17 mouse cellular contexts compared by ENCODE assay signal in genomic region chr7:90508124-90508523, GRCm38 (mm10). TPM values are rescaled to one million over a fixed set of nuclear protein-coding genes. Genes with fewer than 3 reads are reported as not detected.
DNase-seq lines count a peak whose midpoint lies in the region; ATAC-seq and TF ChIP-seq lines count a peak whose summit lies in the region.
"Had no signal": no experiment of that assay in that cellular context is flagged by ENCODE, and none has a peak within 500 bp of the region (broad histone marks: within the 10 kb centered on the region; RNA-seq: fewer than 3 reads in every experiment).

No protein-coding gene starts in this region.

- peak; percentile 36 for DNase-seq in forebrain, embryonic 14.5 days (ENCODE audit: low spot score)
- peak; percentile 27 for DNase-seq in kidney, postnatal 0 days (ENCODE audit: low spot score)
- peak; percentile 32 for DNase-seq in 3T3-L1 (ENCODE audit: low read depth, low spot score)
- peak; percentile 40 for DNase-seq in brain, embryonic 14.5 days (ENCODE audit: low read depth)
- DNase-seq in right cerebral cortex, adult 18-20 months = no peak
- no peak for DNase-seq in urinary bladder, postnatal 36 days (ENCODE audit: low spot score in 2 of 2)
- DNase-seq: gastrocnemius, postnatal 14 days; kidney, adult 8-10 months; thymus, postnatal 36 days had no signal

- H3K4me1 ChIP-seq in forebrain, embryonic 14.5 days (ENCODE audit: control insufficient read depth, insufficient read depth, low read length) = no peaks in the 10 kb centered on the region
- H3K4me1 ChIP-seq in forebrain, embryonic 16.5 days (replicated peaks; ENCODE audit: control insufficient read depth, insufficient read depth, low read length) = no peaks in the 10 kb centered on the region
- no peaks in the 10 kb centered on the region for H3K4me1 ChIP-seq in kidney, postnatal 0 days (replicated peaks; ENCODE audit: insufficient read depth, low read length)
- no peaks in the 10 kb centered on the region for H3K4me1 ChIP-seq in kidney, embryonic 15.5 days
- H3K4me1 ChIP-seq: forebrain, embryonic 15.5 days; heart, embryonic 13.5 days; limb, embryonic 13.5 days; lung, embryonic 15.5 days; neural tube, embryonic 15.5 days; stomach, embryonic 15.5 days had no signal

- H3K27me3 ChIP-seq in forebrain, embryonic 14.5 days (replicated peaks; ENCODE audit: control insufficient read depth, insufficient read depth, low read length) = no peaks in the 10 kb centered on the region
- H3K27me3 ChIP-seq in forebrain, embryonic 16.5 days (replicated peaks; ENCODE audit: control insufficient read depth, insufficient read depth, low read length) = no peaks in the 10 kb centered on the region
- no peaks in the 10 kb centered on the region for H3K27me3 ChIP-seq in kidney, postnatal 0 days (ENCODE audit: insufficient read depth, low read length)
- no peaks in the 10 kb centered on the region for H3K27me3 ChIP-seq in kidney, embryonic 15.5 days
- H3K27me3 ChIP-seq: forebrain, embryonic 15.5 days; heart, embryonic 13.5 days; limb, embryonic 13.5 days; lung, embryonic 15.5 days; neural tube, embryonic 15.5 days; stomach, embryonic 15.5 days had no signal

- TF ChIP-seq POLR2A in brain, embryonic 14.5 days (IDR thresholded peaks at IDR 0.05; ENCODE audit: borderline replicate concordance, extremely low read depth, insufficient read depth, insufficient read length, poor library complexity, severe bottlenecking) = no peak

- TF ChIP-seq CTCF in kidney, postnatal 0 days (IDR thresholded peaks at IDR 0.05; ENCODE audit: low read depth) = peak; percentile 54
- TF ChIP-seq CTCF in brain, embryonic 14.5 days (IDR thresholded peaks at IDR 0.05; ENCODE audit: borderline replicate concordance, extremely low read depth, insufficient read depth, insufficient read length) = no peak

- no peaks in the 10 kb centered on the region for H3K9me3 ChIP-seq in forebrain, embryonic 14.5 days (replicated peaks; ENCODE audit: control insufficient read depth, low read length)
- no peaks in the 10 kb centered on the region for H3K9me3 ChIP-seq in forebrain, embryonic 16.5 days (ENCODE audit: control insufficient read depth, low read length)
- H3K9me3 ChIP-seq in kidney, postnatal 0 days (replicated peaks; ENCODE audit: low read length) = no peaks in the 10 kb centered on the region
- no peaks in the 10 kb centered on the region for H3K9me3 ChIP-seq in kidney, embryonic 15.5 days (replicated peaks)
- H3K9me3 ChIP-seq: forebrain, embryonic 15.5 days; heart, embryonic 13.5 days; limb, embryonic 13.5 days; lung, embryonic 15.5 days; neural tube, embryonic 15.5 days; stomach, embryonic 15.5 days had no signal

- H3K9ac ChIP-seq in forebrain, embryonic 14.5 days (ENCODE audit: low read length) = no peak overlapping the region
- H3K9ac ChIP-seq in forebrain, embryonic 16.5 days (replicated peaks; ENCODE audit: low read depth, low read length) = no peak overlapping the region
- H3K9ac ChIP-seq in kidney, postnatal 0 days (ENCODE audit: low read depth, low read length) = no peak overlapping the region
- H3K9ac ChIP-seq in kidney, embryonic 15.5 days = no peak overlapping the region
- H3K9ac ChIP-seq: forebrain, embryonic 15.5 days; heart, embryonic 13.5 days; limb, embryonic 13.5 days; lung, embryonic 15.5 days; neural tube, embryonic 15.5 days; stomach, embryonic 15.5 days had no signal

- no peak overlapping the region for H3K27ac ChIP-seq in forebrain, embryonic 14.5 days (ENCODE audit: low read depth, low read length)
- no peak overlapping the region for H3K27ac ChIP-seq in forebrain, embryonic 16.5 days (ENCODE audit: low read length)
- H3K27ac ChIP-seq in kidney, postnatal 0 days = no peak overlapping the region
- H3K27ac ChIP-seq in kidney, embryonic 15.5 days = no peak overlapping the region
- H3K27ac ChIP-seq: forebrain, embryonic 15.5 days; heart, embryonic 13.5 days; limb, embryonic 13.5 days; lung, embryonic 15.5 days; neural tube, embryonic 15.5 days; stomach, embryonic 15.5 days had no signal

- 73% methylated on average over 3 of the region's 3 CpGs for WGBS in forebrain, embryonic 14.5 days
- 77% methylated on average over 3 of the region's 3 CpGs for WGBS in forebrain, embryonic 16.5 days
- WGBS in kidney, postnatal 0 days = 78% methylated on average over 3 of the region's 3 CpGs
- WGBS in kidney, embryonic 15.5 days = 80% methylated on average over 3 of the region's 3 CpGs

- no peak for ATAC-seq in forebrain, embryonic 14.5 days
- ATAC-seq in forebrain, embryonic 16.5 days = no peak
- no peak for ATAC-seq in kidney, postnatal 0 days (replicated peaks; ENCODE audit: low FRiP score, low read depth)
- no peak for ATAC-seq in kidney, embryonic 15.5 days (replicated peaks; ENCODE audit: low FRiP score)
- ATAC-seq: forebrain, embryonic 15.5 days had no signal

- H3K4me2 ChIP-seq in forebrain, embryonic 14.5 days (ENCODE audit: low read length) = no peak overlapping the region
- no peak overlapping the region for H3K4me2 ChIP-seq in forebrain, embryonic 16.5 days (ENCODE audit: low read length)
- H3K4me2 ChIP-seq in kidney, postnatal 0 days (ENCODE audit: low read length) = no peak overlapping the region
- no peak overlapping the region for H3K4me2 ChIP-seq in kidney, embryonic 15.5 days
- H3K4me2 ChIP-seq: forebrain, embryonic 15.5 days; heart, embryonic 13.5 days; limb, embryonic 13.5 days; lung, embryonic 15.5 days; neural tube, embryonic 15.5 days; stomach, embryonic 15.5 days had no signal

- no peak overlapping the region for H3K4me3 ChIP-seq in forebrain, embryonic 14.5 days (ENCODE audit: low read depth, low read length)
- no peak overlapping the region for H3K4me3 ChIP-seq in forebrain, embryonic 16.5 days (replicated peaks; ENCODE audit: low read length)
- no peak overlapping the region for H3K4me3 ChIP-seq in kidney, postnatal 0 days (replicated peaks; ENCODE audit: low read depth, low read length)
- no peak overlapping the region for H3K4me3 ChIP-seq in kidney, embryonic 15.5 days (replicated peaks)
- H3K4me3 ChIP-seq: forebrain, embryonic 15.5 days; heart, embryonic 13.5 days; limb, embryonic 13.5 days; lung, embryonic 15.5 days; neural tube, embryonic 15.5 days; stomach, embryonic 15.5 days had no signal

- H3K36me3 ChIP-seq in forebrain, embryonic 14.5 days (ENCODE audit: control insufficient read depth, insufficient read depth, low read length) = no peaks in the 10 kb centered on the region
- H3K36me3 ChIP-seq in forebrain, embryonic 16.5 days (ENCODE audit: control insufficient read depth, insufficient read depth) = no peaks in the 10 kb centered on the region
- H3K36me3 ChIP-seq in kidney, postnatal 0 days (ENCODE audit: insufficient read depth, low read length) = no peaks in the 10 kb centered on the region
- no peaks in the 10 kb centered on the region for H3K36me3 ChIP-seq in kidney, embryonic 15.5 days
- H3K36me3 ChIP-seq: forebrain, embryonic 15.5 days; heart, embryonic 13.5 days; limb, embryonic 13.5 days; lung, embryonic 15.5 days; neural tube, embryonic 15.5 days; stomach, embryonic 15.5 days had no signal

RNA-seq across cellular contexts. Expression of gene Dlg2, which starts 31.7 kb away (rescaled TPM):
- 17.9 and 25.1 TPM in 2 replicates for polyA plus RNA-seq in forebrain, embryonic 14.5 days (2014; fragmentation: Nextera tagmentation; extraction: Ambion mirVana)
- 26.2 and 38.4 TPM in 2 replicates for polyA plus RNA-seq in forebrain, embryonic 16.5 days (2015; fragmentation: Nextera tagmentation; extraction: Ambion mirVana)
- polyA plus RNA-seq in kidney, postnatal 0 days (2015; fragmentation: Nextera tagmentation; extraction: Ambion mirVana) = 0.77 and 0.87 TPM in 2 replicates
- polyA plus RNA-seq in kidney, embryonic 15.5 days (2015; fragmentation: Nextera tagmentation; extraction: Ambion mirVana) = 0.87 and 1.4 TPM in 2 replicates
- 28.0 and 38.6 TPM in 2 replicates for polyA plus RNA-seq in brain, embryonic 14.5 days (2012; rRNA removed)

RNA-seq across cellular contexts. Expression of gene Tmem126b, which starts 32.3 kb away (rescaled TPM):
- 34.5 and 38.3 TPM in 2 replicates for polyA plus RNA-seq in forebrain, embryonic 14.5 days (2014; fragmentation: Nextera tagmentation; extraction: Ambion mirVana)
- 32.0 and 36.2 TPM in 2 replicates for polyA plus RNA-seq in forebrain, embryonic 16.5 days (2015; fragmentation: Nextera tagmentation; extraction: Ambion mirVana)
- polyA plus RNA-seq in kidney, postnatal 0 days (2015; fragmentation: Nextera tagmentation; extraction: Ambion mirVana) = 34.0 and 34.8 TPM in 2 replicates
- 35.3 and 37.1 TPM in 2 replicates for polyA plus RNA-seq in kidney, embryonic 15.5 days (2015; fragmentation: Nextera tagmentation; extraction: Ambion mirVana)
- polyA plus RNA-seq in brain, embryonic 14.5 days (2012; rRNA removed) = 16.8 and 21.0 TPM in 2 replicates

RNA-seq across cellular contexts. Expression of gene Tmem126a, which starts 51.1 kb away (rescaled TPM):
- polyA plus RNA-seq in forebrain, embryonic 14.5 days (2014; fragmentation: Nextera tagmentation; extraction: Ambion mirVana) = 117 and 121 TPM in 2 replicates
- polyA plus RNA-seq in forebrain, embryonic 16.5 days (2015; fragmentation: Nextera tagmentation; extraction: Ambion mirVana) = 109 and 112 TPM in 2 replicates
- 144 TPM in 2 replicates for polyA plus RNA-seq in kidney, postnatal 0 days (2015; fragmentation: Nextera tagmentation; extraction: Ambion mirVana)
- polyA plus RNA-seq in kidney, embryonic 15.5 days (2015; fragmentation: Nextera tagmentation; extraction: Ambion mirVana) = 115 and 126 TPM in 2 replicates
- polyA plus RNA-seq in brain, embryonic 14.5 days (2012; rRNA removed) = 48.6 and 62.6 TPM in 2 replicates

Comparison
In these comparisons a context has a peak if more than half of its experiments do, and no peak if none do; other contexts are left out.
1. DNase-seq: peak in forebrain, embryonic 14.5 days (single experiment), kidney, postnatal 0 days (single experiment), 3T3-L1 (single experiment) and brain, embryonic 14.5 days (single experiment); none in right cerebral cortex, adult 18-20 months (single experiment) and urinary bladder, postnatal 36 days (0 of 2).